Mouse (Mus musculus) intestine, embryonic 15.5 days (tissue): Measurements from ENCODE around the gene Neu2. TPM values are rescaled to one million over a fixed set of nuclear protein-coding genes. Genes with fewer than 3 reads are reported as not detected.

Experiments
- ATAC-seq: fragments of 200-750 bp; cut with Nextera tagmentation; 2 replicates; pipeline ENCODE4 v1.8.0; 2017; ENCODE audit warnings: moderate TSS enrichment, moderate library complexity
- H3K27ac ChIP-seq: fragments of 300-500 bp; sonication (generic); 2 replicates; pipeline ENCODE4 v1.5.1; 2015; ENCODE audit warnings: mild to moderate bottlenecking, inconsistent platforms
- H3K27me3 ChIP-seq: fragments of 300-500 bp; sonication (generic); replicated peaks from 2 replicates; pipeline ENCODE4 v1.6.1; 2015; ENCODE audit warnings: inconsistent platforms
- H3K36me3 ChIP-seq: fragments of 300-500 bp; sonication (generic); 2 replicates; pipeline ENCODE4 v1.6.1; 2015; ENCODE audit warnings: inconsistent platforms
- H3K4me1 ChIP-seq: fragments of 300-500 bp; sonication (generic); replicated peaks from 2 replicates; pipeline ENCODE4 v1.6.1; 2015; ENCODE audit warnings: inconsistent platforms
- H3K4me2 ChIP-seq: fragments of 300-500 bp; sonication (generic); replicated peaks from 2 replicates; pipeline ENCODE4 v1.6.1; 2015; ENCODE audit warnings: mild to moderate bottlenecking, inconsistent platforms
- H3K4me3 ChIP-seq: fragments of 300-500 bp; sonication (generic); replicated peaks from 2 replicates; pipeline ENCODE4 v1.5.1; 2015; ENCODE audit warnings: inconsistent platforms
- H3K9ac ChIP-seq: fragments of 300-500 bp; sonication (generic); 2 replicates; pipeline ENCODE4 v1.6.1; 2015; ENCODE audit warnings: inconsistent platforms
- H3K9me3 ChIP-seq: fragments of 300-500 bp; sonication (generic); 2 replicates; pipeline ENCODE4 v1.6.1; 2016; ENCODE audit warnings: inconsistent platforms
- WGBS: fragments of 180-500 bp; shearing (Covaris S2); methylation state at CpG from one replicate; pipeline ENCODE4 v1.1.7; 2015; 5-methylcytosine and 5-hydroxymethylcytosine counted together
- polyA plus RNA-seq: library from polyadenylated mRNA; unstranded; fragments of >200 nt; fragmentation: Nextera tagmentation; extraction: Ambion mirVana; gene quantifications from 2 replicates; pipeline ENCODE4 v1.2.1, GENCODE M21; 2015

Neu2 gene
- polyA plus RNA-seq, 1 experiment from 2014 or later = 3.2 TPM

DNA sequence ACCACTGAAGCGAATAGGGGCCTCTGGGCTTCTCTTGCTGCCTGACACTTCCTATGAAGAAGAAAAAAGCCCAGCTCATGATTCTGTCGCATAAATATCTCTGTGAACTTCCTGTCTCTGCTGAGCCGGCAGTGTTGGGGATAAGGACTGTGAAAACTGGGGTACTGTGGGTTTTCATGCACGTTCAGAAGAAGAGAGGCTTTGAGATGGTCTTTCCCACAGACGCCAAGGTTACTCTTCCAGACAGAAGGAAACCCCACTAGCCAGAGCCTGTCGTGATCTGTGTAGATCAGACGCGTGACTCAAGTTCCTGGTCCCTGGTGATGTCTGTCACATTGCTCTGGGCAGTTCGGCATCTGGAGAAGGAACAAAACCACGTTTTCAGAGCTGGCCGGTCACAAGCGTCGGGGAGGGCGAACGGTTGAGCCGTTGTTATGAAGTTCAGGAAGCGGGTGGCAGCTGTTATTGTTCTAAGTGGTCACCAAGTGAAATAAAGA is 130.5 kb downstream of the Neu2 start:
- no peaks in the 10 kb centered on the region for H3K36me3 ChIP-seq
- H3K4me2 ChIP-seq = no peak overlapping the region
- no peaks in the 10 kb centered on the region for H3K27me3 ChIP-seq
- H3K4me3 ChIP-seq = no peak overlapping the region
- 0 out of 2 replicates have a peak overlapping the region, but pooled peaks have one; percentile 3 for H3K27ac ChIP-seq
- ATAC-seq = no peak
- H3K9me3 ChIP-seq = no peaks in the 10 kb centered on the region
- no peak overlapping the region for H3K9ac ChIP-seq
- H3K4me1 ChIP-seq = no peaks in the 10 kb centered on the region
- 69% methylated on average over 17 of the region's 17 CpGs for WGBS

- no peak overlapping the region for H3K4me3 ChIP-seq
- H3K4me2 ChIP-seq = no peak overlapping the region
- 87% methylated on average over 7 of the region's 7 CpGs for WGBS
- H3K36me3 ChIP-seq = no peaks in the 10 kb centered on the region
- H3K27ac ChIP-seq = no peak overlapping the region
- no peaks in the 10 kb centered on the region for H3K9me3 ChIP-seq
- H3K27me3 ChIP-seq = no peaks in the 10 kb centered on the region
- H3K9ac ChIP-seq = no peak overlapping the region
- H3K4me1 ChIP-seq = no peaks in the 10 kb centered on the region
- ATAC-seq = no peak
Measured at GRCm38 (mm10) chr1:87643016-87643415, 133.3 kb downstream of the Neu2 start.

- H3K4me3 ChIP-seq = no peak overlapping the region
- WGBS = 64% methylated on average over 7 of the region's 7 CpGs
- no peak overlapping the region for H3K9ac ChIP-seq
- H3K4me1 ChIP-seq = no peaks in the 10 kb centered on the region
- H3K9me3 ChIP-seq = no peaks in the 10 kb centered on the region
- H3K27me3 ChIP-seq = no peaks in the 10 kb centered on the region
- H3K4me2 ChIP-seq = no peak overlapping the region
- no peaks in the 10 kb centered on the region for H3K36me3 ChIP-seq
- ATAC-seq = no peak
- H3K27ac ChIP-seq = no peak overlapping the region
Measured at GRCm38 (mm10) chr1:87645041-87645440, 135.4 kb downstream of the Neu2 start.

GRCm38 (mm10) chr1:87645748-87646147 is 136.1 kb downstream of the Neu2 start:
- Histone ChIP-seq H3K4me1 (no peaks in the 10 kb centered on the region), H3K4me3 (no peak overlapping the region), H3K9ac (no peak overlapping the region), H3K4me2 (no peak overlapping the region), H3K36me3 (no peaks in the 10 kb centered on the region), H3K27me3 (no peaks in the 10 kb centered on the region), H3K9me3 (no peaks in the 10 kb centered on the region), H3K27ac (no peak overlapping the region)
- 74% methylated on average over 6 of the region's 6 CpGs for WGBS
- ATAC-seq = no peak

Other genes with a start within 250 kb of the Neu2 start
- gene Efhd1, start 245.5 kb upstream of the Neu2 start, polyA plus RNA-seq = 0.08 and 0.57 TPM in 2 replicates
- gene Gigyf2, start 182.9 kb upstream of the Neu2 start, polyA plus RNA-seq = 46.8 and 47.5 TPM in 2 replicates
- gene Kcnj13, start 115.2 kb upstream of the Neu2 start, polyA plus RNA-seq = 0.45 and 0.62 TPM in 2 replicates
- not detected in 2 replicates for gene Snorc, start 39.6 kb upstream of the Neu2 start, polyA plus RNA-seq
- 17.9 and 19.6 TPM in 2 replicates for gene Ngef, start 64.0 kb downstream of the Neu2 start, polyA plus RNA-seq
- 4.0 and 4.3 TPM in 2 replicates for gene Inpp5d, start 110.4 kb downstream of the Neu2 start, polyA plus RNA-seq
- 25.4 and 26.6 TPM in 2 replicates for gene Atg16l1, start 246.0 kb downstream of the Neu2 start, polyA plus RNA-seq